Mouse (Mus musculus) frontal cortex, adult 2 months (tissue): ENCODE measurements around the gene Palld. TPM values are rescaled to one million over a fixed set of nuclear protein-coding genes. Genes with fewer than 3 reads are reported as not detected.
A peak's percentile ranks its signal among the peaks of the same experiment; 100 is the strongest.

Source experiments
- DNase-seq, 2 experiments: peaks; one replicate each; pipeline ENCODE4 v3.0.0; 2022; ENCODE audit warnings: low spot score in 1 of 2; ENCODE audit errors: extremely low spot score in 1 of 2
- polyA plus RNA-seq: library from polyadenylated mRNA; depleted of rRNA; stranded (reverse); fragments of >200 nt; gene quantifications from 2 replicates; pipeline ENCODE4 v1.2.3, GENCODE M21; 2012; rRNA removed

Gene Palld
- polyA plus RNA-seq, 1 experiment = 3.3 TPM

- DNase-seq = peak; percentile 33 to 79
Observed at GRCm38 (mm10) chr8:61479506-61480214, 422.8 kb downstream of the Palld start.

- DNase-seq = no peak
Observed at GRCm38 (mm10) chr8:61478793-61479192, 423.7 kb downstream of the Palld start.

- DNase-seq = no peak
Observed at GRCm38 (mm10) chr8:61478150-61478549, 424.3 kb downstream of the Palld start.

DNA sequence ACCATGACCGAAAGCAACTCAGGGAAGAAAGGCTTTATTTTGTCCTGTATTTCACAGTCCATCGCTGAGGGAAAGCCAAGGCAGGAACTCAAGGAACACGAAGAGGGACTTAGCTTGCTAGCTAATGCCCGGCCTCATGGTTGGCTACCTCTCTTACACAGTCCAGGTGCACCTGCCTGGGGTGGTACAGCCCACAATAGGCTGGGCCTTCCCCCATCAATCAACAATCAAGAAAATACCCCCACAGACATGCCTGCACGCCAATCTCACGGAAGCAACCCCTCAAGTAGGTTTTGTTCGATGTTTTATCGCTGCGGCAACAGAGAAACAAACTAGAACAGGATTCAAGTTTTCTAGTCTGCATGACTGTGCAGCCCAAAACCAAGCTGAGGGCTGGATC is 426.3 kb downstream of the Palld start:
- no peak for DNase-seq

DNA sequence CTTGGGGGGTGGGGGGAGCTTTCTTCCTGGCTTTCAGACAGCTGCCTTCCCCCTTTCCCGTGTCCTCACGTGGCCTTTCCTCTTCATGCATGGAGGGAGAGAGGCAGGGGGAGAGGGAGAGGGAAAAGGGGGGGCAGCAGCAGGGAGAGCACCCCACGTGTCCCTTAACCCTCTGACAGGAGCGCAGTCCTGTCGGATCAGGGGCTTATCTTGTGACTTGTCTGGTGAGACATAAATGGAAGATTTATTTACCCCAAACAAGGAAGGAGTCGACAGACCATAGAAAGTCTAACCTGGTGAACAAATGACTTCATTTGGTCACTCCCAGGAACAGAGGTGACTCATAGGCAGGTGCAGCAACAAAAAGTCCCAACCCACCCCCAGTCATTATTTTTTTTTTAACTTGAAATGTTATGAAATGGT is 427.2 kb downstream of the Palld start:
- no peak for DNase-seq

- DNase-seq = peak in 1 of 2 experiments; percentile 32
Observed at GRCm38 (mm10) chr8:61470213-61470612, 432.3 kb downstream of the Palld start.

- no peak for DNase-seq
Observed at GRCm38 (mm10) chr8:61467553-61467815, 435.0 kb downstream of the Palld start.

DNA sequence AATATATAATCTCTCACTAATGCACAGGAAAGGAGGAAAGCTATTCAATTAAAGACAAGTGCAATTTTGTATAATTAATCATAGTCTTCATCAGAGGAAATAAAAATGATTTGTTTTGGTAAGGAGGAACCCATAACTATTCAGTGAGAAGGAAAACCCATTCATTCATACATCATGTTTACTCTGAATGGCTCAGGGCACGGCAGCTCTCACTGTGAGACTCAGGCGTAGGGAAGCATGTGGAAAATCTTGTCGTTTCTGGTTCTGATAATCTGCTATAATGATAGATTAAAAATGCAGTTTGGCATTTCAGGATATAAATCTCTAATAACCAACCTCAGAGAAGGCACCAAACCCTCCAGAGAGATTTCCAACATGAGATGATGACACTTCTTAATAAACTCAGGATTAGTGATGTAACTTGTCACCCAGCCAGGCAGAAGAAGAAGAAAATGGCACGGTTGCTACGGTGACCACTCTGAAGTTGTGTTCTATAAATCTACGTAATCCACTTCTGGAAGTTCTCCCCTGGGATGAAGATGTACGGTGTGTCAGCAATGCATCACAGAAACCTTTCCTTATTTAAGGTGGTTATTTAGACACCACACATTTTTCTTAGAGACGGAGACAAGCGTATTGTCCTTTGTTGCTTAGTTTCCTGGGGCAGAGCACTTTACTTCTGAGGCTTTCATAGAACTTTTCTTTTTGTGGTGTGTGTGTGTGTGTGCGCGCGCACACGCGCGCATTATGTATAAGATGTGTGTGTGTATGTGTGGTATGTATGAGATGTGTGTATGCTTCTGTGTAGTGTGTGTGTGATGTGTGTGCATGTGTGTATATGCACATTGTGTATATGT is 435.6 kb downstream of the Palld start:
- no peak for DNase-seq

DNA sequence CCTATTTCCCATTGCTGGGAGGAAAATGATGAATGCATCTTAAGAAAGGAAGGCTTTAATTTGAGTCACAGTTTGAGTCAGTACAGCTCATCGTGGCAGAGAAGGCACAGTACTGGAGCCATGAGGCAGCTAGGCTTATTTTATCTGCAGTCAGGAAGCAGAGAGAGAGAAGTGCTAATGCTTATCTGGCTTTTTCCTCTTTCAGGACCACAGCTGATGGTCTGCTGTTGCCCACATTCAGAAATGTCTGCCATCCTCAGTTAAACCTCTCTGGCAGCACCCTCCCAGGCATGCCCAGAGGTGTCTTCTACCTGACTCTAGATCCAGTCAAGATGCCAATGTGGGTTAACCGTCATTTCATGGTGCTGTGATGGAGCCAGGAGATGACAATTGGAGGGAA is 438.1 kb downstream of the Palld start:
- no peak for DNase-seq

DNA sequence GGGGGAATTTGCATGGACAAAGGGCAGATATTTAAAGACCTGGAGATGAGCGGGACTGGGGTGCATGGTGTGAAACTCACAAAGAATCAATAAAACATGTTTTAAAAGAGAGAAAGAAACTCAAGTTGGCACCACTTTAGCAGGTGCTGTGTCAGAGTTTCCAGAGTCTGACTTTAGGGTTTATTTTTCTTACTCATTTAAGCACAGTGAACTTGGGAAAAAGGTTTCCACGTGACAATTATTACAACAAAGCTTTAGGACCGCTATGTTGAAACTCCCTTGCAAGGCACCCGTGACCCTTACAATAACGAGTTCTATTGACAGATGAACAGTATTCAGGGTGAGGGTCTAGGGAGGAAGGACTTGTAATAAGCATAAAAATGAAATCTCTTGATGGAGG is 440.3 kb downstream of the Palld start:
- DNase-seq = no peak

Other genes starting within 250 kb of the Palld start
- 0.55 and 0.72 TPM in 2 replicates for gene Ddx60, start 25.4 kb upstream of the Palld start, polyA plus RNA-seq
- 0.10 and 0.27 TPM in 2 replicates for gene Anxa10, start 220.5 kb upstream of the Palld start, polyA plus RNA-seq